Mouse (Mus musculus) bone marrow, adult 2 months (tissue): Measurements from ENCODE around the gene Hist2h2bb. TPM values are rescaled to one million over a fixed set of nuclear protein-coding genes. Genes with fewer than 3 reads are reported as not detected.
"Not testable (repeated sequence)": the region's sequence is repeated elsewhere in the genome, so short reads cannot be mapped to it uniquely, and the experiment has no call there.

Experiments used
- H3K27ac ChIP-seq: fragments of 200-500 bp; 2 replicates; pipeline ENCODE4 v1.5.1; 2012; ENCODE audit warnings: low read depth, mild to moderate bottlenecking, control low read depth, inconsistent platforms, low read length; ENCODE audit not compliant: control insufficient read depth, poor library complexity, insufficient read depth
- H3K4me1 ChIP-seq: fragments of 200-500 bp; 2 replicates; pipeline ENCODE4 v1.6.1; 2011; ENCODE audit warnings: low read length; ENCODE audit not compliant: control insufficient read depth, insufficient read depth
- H3K4me3 ChIP-seq: fragments of 200-500 bp; replicated peaks from 2 replicates; pipeline ENCODE3; 2011; ENCODE audit warnings: mild to moderate bottlenecking, low read depth, low read length, control low read depth; ENCODE audit not compliant: control insufficient read depth
- CTCF ChIP-seq: fragments of 200-500 bp; IDR thresholded peaks from 2 replicates; pipeline ENCODE4 v1.5.1; 2011; ENCODE audit warnings: low read length, control low read depth; ENCODE audit not compliant: control insufficient read depth, insufficient read depth
- POLR2A ChIP-seq: fragments of 200-500 bp; IDR thresholded peaks from 2 replicates; pipeline ENCODE4 v1.6.1; 2011; ENCODE audit warnings: low read depth, mild to moderate bottlenecking, control low read depth, low read length, borderline replicate concordance; ENCODE audit not compliant: control insufficient read depth
- WGBS: fragments of 180-500 bp; shearing (Covaris S2); methylation state at CpG from one replicate; pipeline ENCODE4 v1.1.7; 2018; 5-methylcytosine and 5-hydroxymethylcytosine counted together
- polyA plus RNA-seq: library from polyadenylated mRNA; stranded (reverse); fragments of >200 nt; gene quantifications from 2 replicates; pipeline ENCODE4 v1.2.4, GENCODE M21; 2011; ENCODE audit warnings: low replicate concordance; ENCODE audit not compliant: missing spikeins, insufficient read depth, insufficient read length

Hist2h2bb gene
- polyA plus RNA-seq, 1 experiment: 132 TPM

- WGBS: 59% methylated on average over 8 of the region's 8 CpGs
These were observed 3.3 kb upstream of the Hist2h2bb start for GRCm38 (mm10) chr3:96266132-96266710.

DNA sequence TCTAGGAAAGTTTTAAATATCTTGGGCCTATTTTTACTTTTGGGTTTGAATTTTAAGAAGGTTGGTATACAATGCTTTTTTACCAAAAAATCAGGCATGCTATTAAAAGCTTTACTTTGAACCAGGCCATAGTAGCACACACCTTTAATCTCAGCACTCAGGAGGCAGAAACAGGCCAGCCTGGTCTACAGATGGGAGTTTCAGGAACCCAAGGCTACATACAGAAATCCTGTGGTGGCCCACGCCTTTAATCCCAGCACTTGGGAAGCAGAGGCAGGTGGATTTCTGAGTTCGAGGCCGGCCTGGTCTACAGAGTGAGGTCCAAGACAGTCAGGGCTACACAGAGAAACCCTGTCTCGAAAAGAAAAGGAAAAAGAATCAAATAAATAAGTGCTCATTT, 2.0 kb upstream of the Hist2h2bb start:
- no peaks in the 10 kb centered on the region; the same call in 1 of the 2 replicates for H3K4me1 ChIP-seq
- no peak overlapping the region for H3K4me3 ChIP-seq
- WGBS: 71% methylated on average over 4 of the region's 4 CpGs
- H3K27ac ChIP-seq: peak overlapping the region; percentile 59
- TF ChIP-seq POLR2A (no peak), CTCF (no peak)

More at GRCm38 (mm10) chr3:96266132-96266710, 3.3 kb upstream of the Hist2h2bb start:
- no peak overlapping the region for H3K4me3 ChIP-seq
- TF ChIP-seq POLR2A (no peak), CTCF (no peak)
- no peaks in the 10 kb centered on the region; the same call in 1 of the 2 replicates for H3K4me1 ChIP-seq
- no peak overlapping the region for H3K27ac ChIP-seq

GRCm38 (mm10) chr3:96268051-96268775, 1.3 kb upstream of the Hist2h2bb start, which contains the start of gene Hist2h3b:
Gene Hist2h3b, plus strand, starts transcription at chr3:96268654.
- TF ChIP-seq CTCF (no peak), POLR2A (peak; percentile 96; the same call in 1 of the 2 replicates)
- WGBS: 12% methylated on average over 28 of the region's 30 CpGs
- H3K27ac ChIP-seq: peak within 1 kb of the TSS; percentile 98
- H3K4me1 ChIP-seq: no peaks in the 10 kb centered on the region; the same call in 1 of the 2 replicates
- H3K4me3 ChIP-seq: peak within 1 kb of the TSS; percentile 75

- H3K4me1 ChIP-seq: not testable (repeated sequence)
- Histone ChIP-seq H3K27ac (peak overlapping the region; percentile 98), H3K4me3 (peak overlapping the region; percentile 64)
- WGBS: under 1% methylated on average over 13 of the region's 44 CpGs
- TF ChIP-seq POLR2A: peak; percentile 95; the same call in 1 of the 2 replicates
These were observed 675 bp upstream of the Hist2h2bb start for GRCm38 (mm10) chr3:96268776-96269378.

DNA sequence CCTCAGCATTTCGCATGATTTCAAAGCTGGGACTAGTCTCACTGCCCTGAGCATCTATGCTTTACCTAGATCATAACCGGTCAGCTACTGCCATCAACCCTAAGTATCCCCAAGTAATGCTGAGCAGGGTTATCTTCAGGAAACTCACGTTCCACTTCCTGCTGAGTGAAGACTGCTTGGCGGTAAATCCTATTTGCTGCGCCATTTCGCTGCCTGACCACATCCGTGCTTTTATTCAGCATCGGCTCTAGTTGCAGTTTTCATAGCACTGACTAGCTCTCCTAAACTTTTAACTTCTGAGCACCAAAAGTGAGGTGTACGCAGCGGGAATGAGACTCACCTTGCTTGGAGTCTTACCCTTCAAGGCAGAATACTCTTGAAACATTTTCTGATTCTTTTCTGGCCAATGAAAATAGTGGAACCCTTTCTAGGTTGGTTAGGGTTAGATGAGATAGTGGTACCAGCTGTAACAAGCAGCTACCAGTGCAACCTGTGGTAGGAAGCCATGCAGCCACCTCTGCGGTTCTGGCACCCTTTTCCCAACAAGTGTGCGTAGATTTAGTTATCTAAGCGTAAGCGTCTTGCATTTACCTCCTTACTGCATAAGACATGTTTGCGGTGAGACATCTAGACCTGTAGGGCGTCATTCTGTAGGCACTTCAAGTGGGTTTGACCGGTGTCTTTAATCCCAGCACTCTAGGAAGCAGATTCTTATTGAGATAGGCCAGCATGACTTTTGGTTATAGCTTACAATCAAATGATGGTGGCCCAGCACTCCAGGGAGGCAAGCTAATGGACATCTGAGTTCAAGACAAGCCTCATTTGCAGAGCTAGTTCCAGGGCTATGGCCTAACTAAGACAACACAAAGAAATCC, 4.3 kb downstream of the Hist2h2bb start:
- Histone ChIP-seq H3K4me1 (no peaks in the 10 kb centered on the region; the same call in 1 of the 2 replicates), H3K4me3 (no peak overlapping the region), H3K27ac (no peak overlapping the region)
- TF ChIP-seq POLR2A (no peak), CTCF (no peak)
- 34% methylated on average over 17 of the region's 17 CpGs for WGBS

DNA sequence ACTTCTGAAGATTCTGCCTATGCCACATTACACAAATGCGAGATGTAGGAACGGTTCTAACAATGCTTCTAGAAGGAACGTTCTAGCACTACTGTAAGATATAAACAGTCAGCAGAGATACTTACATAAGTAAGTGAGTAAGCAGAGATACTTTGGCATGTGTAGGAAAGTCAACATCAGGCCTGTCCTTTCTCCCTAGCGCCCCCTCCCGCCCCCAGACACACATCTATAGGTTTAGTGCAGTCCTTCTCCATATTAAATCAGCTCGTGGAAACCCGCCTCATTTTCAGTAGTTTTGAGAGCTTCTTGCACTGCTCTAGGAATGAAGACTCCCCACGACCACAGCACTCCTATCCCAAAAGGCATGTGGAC, 7.9 kb downstream of the Hist2h2bb start:
- no peak for TF ChIP-seq POLR2A
- TF ChIP-seq CTCF: 0 out of 2 replicates have a peak, but pooled peaks have one; percentile 14

DNA sequence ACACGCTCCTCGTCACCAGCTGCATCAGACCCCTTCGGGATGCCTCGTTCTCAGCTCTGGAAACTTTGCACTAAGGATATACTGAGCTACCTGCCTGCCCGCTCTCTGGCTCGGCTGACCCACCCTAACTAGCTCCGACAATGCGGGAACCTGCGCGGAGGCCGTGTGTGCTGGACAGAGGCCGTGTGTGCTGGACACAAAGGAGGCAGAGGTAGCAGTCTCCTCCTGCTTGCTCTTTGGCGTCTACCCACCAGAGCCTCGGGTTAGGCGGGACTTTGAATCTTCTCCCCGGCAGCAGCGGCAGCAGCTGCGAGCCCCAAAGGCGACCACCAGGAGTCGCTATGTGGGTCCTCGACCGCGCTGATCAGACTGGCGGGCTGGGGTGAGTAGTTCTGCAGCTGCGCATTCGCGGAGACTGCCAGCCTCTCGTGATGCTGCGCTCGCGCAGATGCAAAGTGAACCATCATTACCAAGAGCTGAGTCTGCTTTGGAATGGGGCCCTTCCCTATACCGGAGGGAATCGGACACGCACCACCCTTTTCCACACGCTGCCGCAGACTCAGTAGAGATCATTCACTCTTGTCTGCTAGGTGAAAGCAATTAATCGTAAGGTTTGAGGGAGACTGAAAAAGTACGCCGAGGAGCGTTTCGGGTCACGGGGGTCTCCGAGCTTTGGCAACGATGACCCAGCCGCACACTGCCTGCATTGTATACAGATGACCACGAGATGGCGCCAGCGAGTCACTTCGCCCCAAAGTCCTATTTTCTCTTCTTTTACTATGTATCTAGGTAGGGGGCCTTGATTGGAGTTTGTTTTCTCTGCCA, 8.5 kb downstream of the Hist2h2bb start:
- H3K4me3 ChIP-seq: peak overlapping the region; percentile 66
- TF ChIP-seq CTCF: peak; percentile 93
- peak; percentile 43; the same call in 1 of the 2 replicates for TF ChIP-seq POLR2A
- H3K4me1 ChIP-seq: no peaks in the 10 kb centered on the region; the same call in 1 of the 2 replicates
- H3K27ac ChIP-seq: peak overlapping the region; percentile 56
- WGBS: under 1% methylated on average over 49 of the region's 49 CpGs

More for the DNA sequence above, 7.9 kb downstream of the Hist2h2bb start:
- 13% methylated on average over 8 of the region's 8 CpGs for WGBS
- no peaks in the 10 kb centered on the region; the same call in 1 of the 2 replicates for H3K4me1 ChIP-seq
- H3K27ac ChIP-seq: peak overlapping the region; percentile 56
- peak overlapping the region; percentile 66 for H3K4me3 ChIP-seq

DNA sequence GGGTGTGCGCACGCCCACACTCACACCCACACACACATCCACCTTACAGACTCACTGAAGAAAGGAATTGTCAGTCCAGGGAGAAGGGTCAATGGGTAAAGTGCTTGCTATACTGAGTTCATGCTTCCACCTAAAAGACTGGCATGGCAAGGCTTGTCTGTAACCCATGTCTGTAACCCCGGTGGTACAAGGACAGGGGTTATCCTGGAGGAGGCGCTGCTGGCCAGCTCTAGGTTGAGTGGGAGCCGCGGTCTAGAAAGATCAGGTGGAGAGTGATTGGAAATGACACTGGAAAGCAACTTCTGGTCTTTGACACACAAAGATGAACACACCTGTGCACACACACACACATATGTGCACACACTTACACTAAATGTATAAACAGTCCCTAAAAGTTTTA, 11.1 kb downstream of the Hist2h2bb start:
- 83% methylated on average over 6 of the region's 6 CpGs for WGBS
- Histone ChIP-seq H3K27ac (no peak overlapping the region), H3K4me1 (no peaks in the 10 kb centered on the region; the same call in 1 of the 2 replicates), H3K4me3 (no peak overlapping the region)
- TF ChIP-seq POLR2A (no peak), CTCF (no peak)
